Mouse (Mus musculus) mouse trophoblast stem cell (cell line): ENCODE measurements at regions not wholly inside any gene's neighbourhood (a gene's known extent, or its start where the extent isn't known, plus 50 kb on each side); places are given as distances from the start of the nearest gene placed in this dataset.

Experiments used
- in situ Hi-C, 2 experiments: fragments of 300-500 bp; cut with MseI, MboI; formaldehyde crosslinking; loops; 2 replicates in 1 of 2; 3 replicates in 1 of 2; pipeline ENCODE4 v1.15.1; 2025

DNA sequence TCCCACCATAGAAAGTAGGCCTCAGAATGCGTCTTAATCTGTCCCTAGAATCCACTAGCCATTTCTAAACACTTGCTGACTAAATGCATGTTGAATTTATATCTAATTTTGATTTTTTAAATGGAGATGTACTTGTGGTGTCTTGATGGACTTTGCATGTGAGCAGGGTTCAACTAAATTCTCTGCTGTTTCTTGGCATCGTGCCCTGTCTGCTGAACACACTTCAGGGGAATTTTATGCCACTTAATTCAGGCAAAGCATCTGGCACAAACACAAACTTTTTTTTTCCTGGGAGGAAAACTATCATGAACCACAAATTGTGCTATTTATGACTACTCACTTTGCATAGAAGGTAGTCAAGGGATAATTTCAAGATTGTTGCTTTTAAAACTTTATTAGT, 87.7 kb downstream of the Stc2 start:
- in situ Hi-C loops = no loop called here

DNA sequence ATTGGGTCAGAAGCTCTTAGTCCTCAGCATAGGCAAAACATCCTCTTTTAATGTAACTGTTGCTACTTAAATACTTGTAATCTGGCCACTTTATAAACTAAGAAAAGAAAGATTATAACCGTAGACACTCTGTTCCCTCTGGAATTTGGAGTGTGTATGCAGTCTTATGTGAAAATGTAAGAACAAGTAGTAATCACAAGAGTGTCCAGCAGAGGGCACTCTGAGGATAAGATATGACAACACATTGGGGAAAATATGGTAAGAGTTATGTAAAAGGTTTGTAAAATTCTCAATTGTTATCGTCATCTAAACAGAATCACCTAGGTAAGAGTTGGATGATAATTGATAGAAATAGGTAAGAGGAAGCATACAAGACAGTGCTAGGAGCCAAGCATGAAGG, 66.2 kb upstream of the Gm17332 start:
- in situ Hi-C loops = loop anchor here (5.0 to 10.0 kb wide), 3 partner anchors 124 to 366 kb away; partner anchors contain the start of gene Stc2 (in 2 of the 2)
